Mouse (Mus musculus): ENCODE results near the gene Rps11.

- TF ChIP-seq POLR2A (IDR thresholded peaks at IDR 0.05; ENCODE audit: insufficient read depth, low read length) (no peak), CTCF (IDR thresholded peaks at IDR 0.05; ENCODE audit: low read depth, low read length) (no peak)
Observed at GRCm38 (mm10) chr7:45141914-45142313, 17.7 kb upstream of the Rps11 start.
